In the genomic region with DNA sequence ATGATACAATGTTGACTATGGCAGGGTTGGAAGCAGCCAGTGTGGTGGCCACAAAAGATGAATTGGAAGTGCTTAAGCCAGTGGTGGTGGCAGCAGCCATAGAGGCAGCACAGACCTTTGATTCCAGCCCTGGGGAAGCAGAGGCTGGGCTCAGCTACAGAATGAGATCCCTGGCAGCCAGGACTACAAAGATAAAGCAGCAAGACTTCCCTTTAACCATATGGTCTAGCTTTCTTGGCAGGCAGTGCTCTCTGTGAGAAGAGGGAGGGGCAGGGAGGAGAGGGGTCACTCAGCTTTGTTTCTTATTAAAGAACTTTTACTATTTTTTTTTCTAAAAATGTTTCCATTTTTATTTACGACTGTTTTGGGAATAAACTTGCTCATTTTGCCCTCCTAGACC, we compare ENCODE assay signal across 8 mouse cellular contexts. TPM values are rescaled to one million over a fixed set of nuclear protein-coding genes. Genes with fewer than 3 reads are reported as not detected.
A peak's percentile ranks its signal among the peaks of the same experiment; 100 is the strongest.
DNase-seq lines count a peak whose midpoint lies in the region; ATAC-seq lines count a peak whose summit lies in the region.

No protein-coding gene starts in this region.

- peak overlapping the region; percentile 97 for H3K27ac ChIP-seq in hindbrain, embryonic 10.5 days

- peaks cover 10% of the 10 kb centered on the region for H3K27me3 ChIP-seq in hindbrain, embryonic 10.5 days (ENCODE audit: insufficient read depth, poor library complexity, severe bottlenecking)

- intact Hi-C loops in left cerebral cortex, postnatal 4 days (cut with DNase I): no loop called here
- intact Hi-C loops in left cerebral cortex, postnatal 25 days (cut with DNase I): no loop called here

- peaks cover 39% of the 10 kb centered on the region for H3K4me1 ChIP-seq in hindbrain, embryonic 10.5 days (replicated peaks)

- WGBS in hindbrain, embryonic 10.5 days: 71% methylated on average over 1 of the region's 1 CpGs

- no peak overlapping the region for H3K4me3 ChIP-seq in hindbrain, embryonic 10.5 days

- H3K9me3 ChIP-seq in hindbrain, embryonic 10.5 days: no peaks in the 10 kb centered on the region

- DNase-seq in left cerebral cortex, postnatal 4 days: peak; percentile 65
- DNase-seq in left cerebral cortex, postnatal 25 days (ENCODE audit: low spot score in 2 of 2): no peak
- peak; percentile 78 to 80 for DNase-seq in cerebellum, postnatal 25 days
- DNase-seq in hindbrain, embryonic 10.5 days (ENCODE audit: low spot score): peak; percentile 29
- DNase-seq in neural tube, embryonic 10.5 days (ENCODE audit: extremely low spot score, low spot score): peak; percentile 26
- no peak for DNase-seq in layer of hippocampus, postnatal 10 days (ENCODE audit: low spot score in 2 of 2)
- DNase-seq in thymus, adult 18-20 months: no peak

- H3K36me3 ChIP-seq in hindbrain, embryonic 10.5 days: 0 out of 2 replicates have a peak, but pooled peaks cover 7% of the 10 kb centered on the region

- no peak for ATAC-seq in erythroblast, adult 5-6 weeks (replicated peaks; ENCODE audit: low FRiP score, poor library complexity, severe bottlenecking)

RNA-seq across cellular contexts. Expression of a gene that starts 1.4 kb away (rescaled TPM):
- 10 to 100 TPM; 17.5 to 17.8 TPM for total RNA-seq in left cerebral cortex, postnatal 4 days (2021)
- 1 to 10 TPM; 7.3 to 9.2 TPM for total RNA-seq in left cerebral cortex, postnatal 25 days (2021)
- 5.4 and 9.9 TPM in 2 replicates for polyA plus RNA-seq in hindbrain, embryonic 10.5 days (2016; fragmentation: Nextera tagmentation; extraction: Ambion mirVana)
- 4.6 and 5.6 TPM in 2 replicates for total RNA-seq in erythroblast, adult 5-6 weeks (2015; ENCODE audit: low replicate concordance)
- total RNA-seq in erythroblast, adult 5-6 weeks (2017; ENCODE audit: low replicate concordance): 2.5 and 5.7 TPM in 2 replicates
- 10 to 100 TPM; 13.2 to 16.6 TPM for total RNA-seq in layer of hippocampus, postnatal 10 days (2021)

Comparison
In these comparisons a context has a peak if more than half of its experiments do, and no peak if none do; other contexts are left out.
1. DNase-seq: peak in left cerebral cortex, postnatal 4 days (single experiment), cerebellum, postnatal 25 days (2 of 2), hindbrain, embryonic 10.5 days (single experiment) and neural tube, embryonic 10.5 days (single experiment); none in left cerebral cortex, postnatal 25 days (0 of 2), layer of hippocampus, postnatal 10 days (0 of 2) and thymus, adult 18-20 months (0 of 2).